Mouse (Mus musculus) testis, adult 2 months (tissue): ENCODE results near the gene Itpr1.

Experiments used
- CTCF ChIP-seq: fragments of 200-500 bp; IDR thresholded peaks from 2 replicates; pipeline ENCODE4 v1.5.1; 2012; ENCODE audit warnings: low read depth, mild to moderate bottlenecking, inconsistent platforms, low read length, moderate library complexity; ENCODE audit not compliant: control insufficient read depth, insufficient read depth, insufficient replicate concordance
- POLR2A ChIP-seq: fragments of 200-500 bp; IDR thresholded peaks from 2 replicates; pipeline ENCODE4 v1.6.1; 2012; ENCODE audit warnings: low read depth, mild to moderate bottlenecking, inconsistent platforms, low read length, moderate library complexity; ENCODE audit not compliant: control insufficient read depth

DNA sequence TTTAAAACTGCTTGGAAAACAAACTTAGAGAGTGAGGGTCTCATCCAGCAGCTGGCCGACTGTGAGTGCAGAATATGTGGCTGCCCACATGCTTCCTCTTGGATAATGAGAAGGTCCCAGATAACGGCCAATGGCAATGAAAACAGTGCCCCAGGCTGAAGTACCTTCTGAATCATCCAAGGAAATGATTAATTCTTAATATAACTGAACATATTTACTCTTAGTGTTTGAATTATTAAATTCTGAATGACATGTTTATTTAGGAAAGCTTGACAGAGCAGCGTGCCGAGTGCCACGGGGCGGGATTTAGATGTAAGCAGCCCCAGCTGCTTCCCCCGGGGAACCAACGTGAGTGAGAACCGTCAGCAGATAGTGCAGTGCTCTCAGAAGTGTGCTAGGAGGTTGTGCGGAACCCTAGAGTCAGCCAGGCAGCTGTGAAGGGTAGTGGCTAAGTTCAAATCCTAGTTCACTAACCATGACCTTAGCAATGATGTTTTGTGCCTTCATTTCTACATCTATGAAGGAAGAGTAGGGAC, 274.5 kb downstream of the Itpr1 start:
- TF ChIP-seq POLR2A = no peak
- no peak for TF ChIP-seq CTCF
